Mouse (Mus musculus) liver, postnatal 0 days (tissue): ENCODE results near the gene Mcidas. TPM values are rescaled to one million over a fixed set of nuclear protein-coding genes. Genes with fewer than 3 reads are reported as not detected.
A peak's percentile ranks its signal among the peaks of the same experiment; 100 is the strongest.

ENCODE experiments used
- ATAC-seq: fragments of 200-750 bp; cut with Nextera tagmentation; 2 replicates; pipeline ENCODE4 v1.8.0; 2017; ENCODE audit warnings: mild to moderate bottlenecking, moderate library complexity
- DNase-seq: peaks from one replicate; pipeline ENCODE4 v3.0.0-alpha.2; 2016
- H3K27ac ChIP-seq: fragments of 300-500 bp; sonication (generic); 2 replicates; pipeline ENCODE4 v1.5.1; 2014; ENCODE audit warnings: antibody characterized with exemption, moderate library complexity, mild to moderate bottlenecking, low read depth
- H3K27me3 ChIP-seq: fragments of 300-500 bp; sonication (generic); 2 replicates; pipeline ENCODE4 v1.6.1; 2014; ENCODE audit warnings: low read length, control low read depth, mixed read lengths; ENCODE audit not compliant: insufficient read depth
- H3K36me3 ChIP-seq: fragments of 300-500 bp; sonication (generic); replicated peaks from 2 replicates; pipeline ENCODE4 v1.6.1; 2014; ENCODE audit warnings: mild to moderate bottlenecking, control low read depth, low read length, moderate library complexity, mixed read lengths; ENCODE audit not compliant: insufficient read depth
- H3K4me1 ChIP-seq: fragments of 300-500 bp; sonication (generic); 2 replicates; pipeline ENCODE4 v1.6.1; 2014; ENCODE audit warnings: antibody characterized with exemption, mild to moderate bottlenecking, control low read depth; ENCODE audit not compliant: insufficient read depth
- H3K4me2 ChIP-seq: fragments of 300-500 bp; sonication (generic); 2 replicates; pipeline ENCODE4 v1.6.1; 2014; ENCODE audit warnings: low read depth, mild to moderate bottlenecking, low read length, moderate library complexity, mixed read lengths
- H3K4me3 ChIP-seq: fragments of 300-500 bp; sonication (generic); 2 replicates; pipeline ENCODE4 v1.5.1; 2014; ENCODE audit warnings: low read depth, low read length
- H3K9ac ChIP-seq: fragments of 300-500 bp; sonication (generic); replicated peaks from 2 replicates; pipeline ENCODE4 v1.6.1; 2014; ENCODE audit warnings: mild to moderate bottlenecking, moderate library complexity
- H3K9me3 ChIP-seq: fragments of 300-500 bp; sonication (generic); 2 replicates; pipeline ENCODE4 v1.6.1; 2016; ENCODE audit warnings: mild to moderate bottlenecking, control low read depth, low read length, mixed read lengths
- CTCF ChIP-seq: sonication (generic); IDR thresholded peaks from 2 replicates; pipeline ENCODE4 v1.5.1; 2016; ENCODE audit warnings: antibody characterized with exemption, low read depth
- EP300 ChIP-seq: IDR thresholded peaks from 2 replicates; pipeline ENCODE4 v1.6.1; 2016; ENCODE audit warnings: antibody characterized with exemption, low read depth, mild to moderate bottlenecking
- WGBS: fragments of 180-500 bp; shearing (Covaris S2); extraction: QIAGEN DNeasy Blood & Tissue Kit; methylation state at CpG from one replicate; pipeline ENCODE4 v1.1.7; 2014; ENCODE audit not compliant: insufficient replicate concordance; 5-methylcytosine and 5-hydroxymethylcytosine counted together
- polyA plus RNA-seq: library from polyadenylated mRNA; unstranded; fragments of >200 nt; fragmentation: Nextera tagmentation; extraction: Ambion mirVana; gene quantifications from 2 replicates; pipeline ENCODE4 v1.2.1, GENCODE M21; 2015

The Mcidas gene
- polyA plus RNA-seq, 1 experiment from 2014 or later: not detected

- Histone ChIP-seq H3K27me3 (peaks cover 22% of the 10 kb centered on the region), H3K9me3 (no peaks in the 10 kb centered on the region), H3K4me3 (no peak overlapping the region), H3K36me3 (no peaks in the 10 kb centered on the region), H3K9ac (no peak overlapping the region), H3K4me1 (no peaks in the 10 kb centered on the region), H3K27ac (no peak overlapping the region), H3K4me2 (no peak overlapping the region)
- WGBS: 32% methylated on average over 10 of the region's 10 CpGs
- ATAC-seq (no peak), DNase-seq (no peak)
- TF ChIP-seq CTCF (no peak), EP300 (no peak)
Observed at GRCm38 (mm10) chr13:112976720-112977119, 16.9 kb upstream of the Mcidas start.

DNA sequence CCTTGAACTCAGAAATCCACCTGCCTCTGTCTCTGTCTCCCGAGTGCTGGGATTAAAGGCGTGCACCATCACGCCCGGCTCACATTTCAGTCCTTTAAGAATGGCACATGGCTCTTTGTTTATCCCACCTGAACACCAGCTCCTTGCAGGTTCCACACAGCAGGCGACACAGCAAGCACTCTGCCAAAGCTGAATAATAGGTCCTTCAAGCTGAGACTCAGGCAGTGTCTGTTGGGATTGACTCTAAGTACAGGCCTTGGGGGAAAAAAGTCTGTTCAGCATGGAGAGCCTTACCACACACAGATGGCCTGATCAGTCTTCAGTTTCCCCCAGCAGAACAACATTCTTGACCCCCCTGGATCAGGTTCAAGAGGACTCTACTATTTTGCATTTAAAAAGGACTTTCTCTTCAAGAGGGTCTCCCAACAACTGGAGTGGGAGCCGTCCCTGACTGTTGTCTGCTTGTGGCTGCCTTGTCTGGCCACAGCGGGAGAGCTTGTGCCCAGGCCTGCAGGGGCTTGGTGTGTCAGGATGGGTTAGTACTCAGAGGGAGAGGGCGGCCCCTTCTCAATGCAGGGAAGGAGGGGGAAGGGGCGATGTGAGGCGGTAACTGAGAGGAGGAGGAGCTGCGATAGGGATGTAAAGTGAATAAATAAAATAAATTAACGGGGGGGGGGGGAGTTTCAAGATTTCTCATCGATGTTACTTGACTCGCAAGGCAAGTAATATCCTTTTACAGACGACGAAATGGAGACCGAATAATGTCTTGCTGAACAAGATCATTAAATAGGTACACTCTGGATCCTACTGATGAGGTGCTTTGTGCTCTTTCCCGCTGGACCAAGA lies 7.8 kb upstream of the Mcidas start:
- Histone ChIP-seq H3K4me1 (peaks cover 10% of the 10 kb centered on the region), H3K27me3 (peaks cover 76% of the 10 kb centered on the region), H3K9ac (no peak overlapping the region), H3K9me3 (no peaks in the 10 kb centered on the region), H3K27ac (no peak overlapping the region), H3K4me3 (no peak overlapping the region), H3K36me3 (no peaks in the 10 kb centered on the region), H3K4me2 (no peak overlapping the region)
- WGBS: 12% methylated on average over 18 of the region's 18 CpGs
- ATAC-seq (no peak), DNase-seq (no peak)
- TF ChIP-seq CTCF (no peak), EP300 (no peak)

DNA sequence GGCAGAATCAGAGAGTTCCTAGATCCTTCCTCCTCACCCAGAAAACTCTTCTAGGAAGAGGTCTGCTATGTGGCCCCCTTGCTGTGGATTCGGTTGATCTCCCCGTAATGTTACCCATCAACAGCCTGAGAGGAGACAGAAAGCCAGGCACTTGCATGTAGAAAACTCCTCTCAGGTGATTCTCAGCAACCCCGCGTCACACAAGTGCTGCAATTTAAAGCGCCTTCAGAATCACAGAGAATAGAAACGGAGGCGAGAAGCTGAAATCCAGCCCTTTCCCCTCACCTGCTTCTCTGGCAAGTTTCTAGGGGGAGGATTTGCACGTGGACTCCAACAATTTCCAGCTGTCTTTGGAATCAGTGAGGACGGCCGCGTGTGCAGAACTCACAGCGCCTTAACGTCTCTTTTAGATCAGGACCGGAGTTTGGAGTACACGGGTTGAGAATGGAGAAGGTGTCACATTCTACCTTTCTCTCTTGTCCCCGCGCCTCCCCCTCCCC lies 7.1 kb upstream of the Mcidas start:
- no peak for TF ChIP-seq CTCF
- no peak for TF ChIP-seq EP300
- H3K9ac ChIP-seq: no peak overlapping the region
- peaks cover 10% of the 10 kb centered on the region for H3K4me1 ChIP-seq
- H3K4me3 ChIP-seq: 0 out of 2 replicates have a peak overlapping the region, but pooled peaks have one; percentile 58
- peak overlapping the region; percentile 86 for H3K4me2 ChIP-seq
- no peak for DNase-seq
- peaks cover 79% of the 10 kb centered on the region for H3K27me3 ChIP-seq
- H3K9me3 ChIP-seq: no peaks in the 10 kb centered on the region
- ATAC-seq: no peak
- WGBS: 3% methylated on average over 17 of the region's 17 CpGs
- H3K27ac ChIP-seq: no peak overlapping the region
- H3K36me3 ChIP-seq: no peaks in the 10 kb centered on the region

DNA sequence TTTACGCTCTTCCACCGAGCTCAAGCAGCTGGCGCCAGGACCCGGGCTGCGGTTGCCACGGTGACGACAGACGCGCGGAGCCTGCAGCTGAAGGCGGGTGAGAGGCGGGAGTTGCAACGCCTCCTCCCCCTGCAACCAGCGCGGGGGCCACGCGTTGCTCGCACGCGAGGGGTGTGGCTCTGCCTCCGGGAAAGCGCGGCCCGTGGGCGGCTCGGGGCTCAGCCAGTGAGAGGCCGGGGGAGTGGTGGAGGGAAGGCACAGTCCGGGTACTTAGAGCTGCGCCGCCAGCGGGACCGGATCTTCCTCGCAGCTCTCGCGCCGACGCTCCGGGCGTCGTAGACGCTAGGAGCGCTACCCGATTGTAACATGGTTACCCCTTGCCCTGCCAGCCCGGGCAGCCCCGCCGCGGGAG lies 6.1 kb upstream of the Mcidas start, which contains the start of gene Ccno:
Gene Ccno, plus strand, starts transcription at position 271 of the 412 bp plus-strand sequence.
- no peaks in the 10 kb centered on the region for H3K9me3 ChIP-seq
- peak within 1 kb of the TSS; percentile 62 for H3K9ac ChIP-seq
- peaks cover 80% of the 10 kb centered on the region for H3K27me3 ChIP-seq
- H3K4me1 ChIP-seq: peaks cover 10% of the 10 kb centered on the region
- peak; percentile 99 for ATAC-seq
- TF ChIP-seq EP300 (peak; percentile 70; the same call in 1 of the 2 replicates), CTCF (no peak)
- H3K27ac ChIP-seq: peak within 1 kb of the TSS; percentile 13; the same call in 1 of the 2 replicates
- peak within 1 kb of the TSS; percentile 58 for H3K4me3 ChIP-seq
- peak within 1 kb of the TSS; percentile 86 for H3K4me2 ChIP-seq
- no peaks in the 10 kb centered on the region for H3K36me3 ChIP-seq
- DNase-seq: peak; percentile 93
- 2% methylated on average over 44 of the region's 47 CpGs for WGBS

DNA sequence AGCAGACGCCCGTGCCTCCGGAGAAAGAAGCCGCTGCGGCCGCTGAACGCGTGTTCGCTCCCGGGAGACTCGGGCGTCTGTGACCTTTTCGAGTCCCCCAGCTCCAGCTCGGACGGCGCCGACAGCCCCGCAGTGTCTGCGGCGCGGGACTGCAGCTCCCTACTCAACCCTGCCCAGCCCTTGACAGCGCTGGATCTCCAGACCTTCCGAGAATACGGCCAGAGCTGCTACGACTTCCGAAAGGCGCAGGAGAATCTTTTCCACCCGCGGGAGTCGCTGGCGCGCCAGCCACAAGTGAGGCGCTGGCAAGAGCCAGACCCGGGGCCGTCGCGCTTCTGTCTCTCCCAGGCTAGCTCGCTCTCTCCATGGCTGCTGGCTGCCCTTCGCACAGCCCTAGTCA lies 5.7 kb upstream of the Mcidas start:
- Histone ChIP-seq H3K9ac (peak overlapping the region; percentile 62), H3K4me2 (peak overlapping the region; percentile 86), H3K36me3 (no peaks in the 10 kb centered on the region), H3K4me1 (peaks cover 10% of the 10 kb centered on the region), H3K27ac (peak overlapping the region; percentile 13; the same call in 1 of the 2 replicates), H3K27me3 (peaks cover 80% of the 10 kb centered on the region), H3K4me3 (peak overlapping the region; percentile 58), H3K9me3 (no peaks in the 10 kb centered on the region)
- 1% methylated on average over 39 of the region's 39 CpGs for WGBS
- no peak for DNase-seq
- TF ChIP-seq EP300: no peak
- no peak for TF ChIP-seq CTCF
- peak; percentile 40 for ATAC-seq

DNA sequence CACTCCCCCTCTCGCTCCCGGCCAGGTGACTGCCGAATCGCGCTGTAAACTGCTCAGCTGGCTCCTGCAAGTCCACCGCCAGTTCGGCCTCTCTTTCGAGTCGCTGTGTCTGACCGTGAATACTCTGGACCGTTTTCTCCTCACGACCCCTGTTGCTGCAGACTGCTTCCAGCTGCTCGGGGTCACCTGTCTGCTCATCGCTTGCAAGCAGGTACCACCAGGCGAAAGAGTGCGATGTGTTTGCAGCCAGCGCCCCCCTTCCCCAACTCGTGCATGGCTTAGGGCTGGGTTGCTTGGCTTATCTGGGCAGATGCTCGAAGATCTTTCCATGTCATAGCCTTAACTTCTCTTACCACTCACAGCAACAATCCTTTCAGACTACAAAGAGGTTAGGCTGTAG lies 4.8 kb upstream of the Mcidas start:
- WGBS: 2% methylated on average over 19 of the region's 19 CpGs
- H3K4me1 ChIP-seq: peaks cover 16% of the 10 kb centered on the region
- ATAC-seq (no peak), DNase-seq (no peak)
- no peak overlapping the region for H3K27ac ChIP-seq
- H3K36me3 ChIP-seq: no peaks in the 10 kb centered on the region
- no peak overlapping the region for H3K9ac ChIP-seq
- peak overlapping the region; percentile 58 for H3K4me3 ChIP-seq
- peak overlapping the region; percentile 86 for H3K4me2 ChIP-seq
- TF ChIP-seq CTCF (no peak), EP300 (no peak)
- H3K27me3 ChIP-seq: peaks cover 85% of the 10 kb centered on the region
- no peaks in the 10 kb centered on the region for H3K9me3 ChIP-seq
